Mouse (Mus musculus): Measurements from ENCODE around the gene Eml4. TPM values are rescaled to one million over a fixed set of nuclear protein-coding genes. Genes with fewer than 3 reads are reported as not detected.

The Eml4 gene
- polyA plus RNA-seq, 1 experiment from 2014 or later: 26.2 TPM

DNA sequence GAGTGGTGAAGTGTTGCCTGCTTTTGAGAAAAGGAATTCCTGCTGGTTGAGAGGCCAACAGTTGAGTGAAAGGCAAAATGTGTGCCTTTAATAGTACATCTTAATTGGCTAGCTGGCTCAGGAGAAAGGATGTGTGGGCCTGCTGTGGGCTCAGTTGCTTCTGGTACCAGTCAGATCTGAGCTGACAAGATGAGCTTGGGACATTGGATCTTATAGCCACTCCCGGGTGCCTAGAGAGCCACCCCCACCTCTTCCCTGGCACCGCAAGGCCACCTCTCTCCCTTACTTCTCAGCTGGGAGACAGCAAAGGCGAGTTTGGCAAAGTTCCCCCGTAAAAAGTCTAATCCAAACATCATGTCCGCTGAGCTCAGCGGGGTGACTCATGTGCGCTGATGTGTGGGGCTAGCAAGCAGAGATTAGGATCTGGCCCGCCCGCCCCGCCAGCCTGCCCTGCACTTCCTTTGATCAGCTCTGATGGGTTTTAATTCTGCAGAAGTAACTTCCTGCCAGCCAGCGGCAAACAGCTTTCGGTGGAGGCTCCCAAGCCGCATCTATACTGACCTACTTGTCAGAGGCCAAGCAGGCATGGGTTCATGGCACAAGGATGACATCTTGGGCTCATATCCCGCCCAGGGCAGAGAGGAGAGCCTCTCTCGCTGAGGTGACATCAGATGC lies 38.4 kb upstream of the Eml4 start:
- no peak overlapping the region for H3K4me3 ChIP-seq (ENCODE audit: low read depth, low read length)
- peak; percentile 38; the same call in 1 of the 2 replicates for ATAC-seq (replicated peaks; ENCODE audit: low FRiP score)

DNA sequence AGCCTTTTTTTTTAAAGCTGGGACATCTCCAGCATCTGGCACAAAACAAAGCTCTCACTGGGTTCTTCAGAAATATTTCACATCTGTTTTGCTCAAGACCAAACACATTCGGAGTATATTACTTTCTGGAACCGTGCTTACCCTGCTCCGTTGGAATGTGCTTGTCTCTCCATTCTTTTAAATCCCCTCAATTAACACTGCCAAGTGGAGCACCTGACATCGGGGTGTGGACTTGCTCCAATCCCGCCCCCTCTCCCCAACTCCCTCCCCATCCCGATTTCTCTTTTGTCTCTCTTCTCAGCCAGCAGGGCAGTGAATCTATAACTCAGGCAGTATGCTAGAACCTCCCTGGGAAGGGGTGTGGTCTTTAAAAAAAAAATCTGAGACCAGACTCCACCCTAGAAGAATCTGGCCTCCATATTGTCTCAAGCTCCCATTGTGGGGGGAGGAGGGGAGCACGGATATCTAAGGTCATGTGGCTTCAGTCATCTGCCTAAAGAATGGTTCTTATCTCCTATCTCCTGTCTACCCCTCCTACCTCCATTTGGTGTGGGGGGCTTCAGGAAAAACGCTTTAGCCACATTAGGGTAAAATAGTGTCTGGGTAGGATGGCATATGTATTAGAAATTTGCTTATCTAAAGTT lies 37.6 kb upstream of the Eml4 start:
- no peak overlapping the region for H3K27ac ChIP-seq (ENCODE audit: low read depth, low read length)
- no peak overlapping the region for H3K4me3 ChIP-seq (ENCODE audit: low read depth, low read length)
- no peak overlapping the region; the same call in 1 of the 2 replicates for H3K4me2 ChIP-seq
- no peaks in the 10 kb centered on the region; the same call in none of the 2 replicates for H3K27me3 ChIP-seq (replicated peaks; ENCODE audit: control insufficient read depth, insufficient read depth, low read length)
- no peak for ATAC-seq (replicated peaks; ENCODE audit: low FRiP score)
- WGBS: 31% methylated on average over 8 of the region's 8 CpGs
- H3K9me3 ChIP-seq (ENCODE audit: control insufficient read depth, low read length): no peaks in the 10 kb centered on the region
- peaks cover 17% of the 10 kb centered on the region for H3K4me1 ChIP-seq (replicated peaks; ENCODE audit: control insufficient read depth, insufficient read depth, low read length)
- no peak overlapping the region for H3K9ac ChIP-seq (ENCODE audit: low read depth, low read length)
- no peaks in the 10 kb centered on the region for H3K36me3 ChIP-seq (ENCODE audit: control insufficient read depth, insufficient read depth, low read length)
- no peak for DNase-seq (ENCODE audit: low spot score)

More for the DNA sequence above, 38.4 kb upstream of the Eml4 start:
- H3K4me1 ChIP-seq (replicated peaks; ENCODE audit: control insufficient read depth, insufficient read depth, low read length): peaks cover 19% of the 10 kb centered on the region
- no peak overlapping the region for H3K27ac ChIP-seq (ENCODE audit: low read depth, low read length)
- no peaks in the 10 kb centered on the region for H3K36me3 ChIP-seq (ENCODE audit: control insufficient read depth, insufficient read depth, low read length)
- no peaks in the 10 kb centered on the region; the same call in none of the 2 replicates for H3K27me3 ChIP-seq (replicated peaks; ENCODE audit: control insufficient read depth, insufficient read depth, low read length)
- DNase-seq (ENCODE audit: low spot score): no peak
- 6% methylated on average over 15 of the region's 15 CpGs for WGBS
- H3K9ac ChIP-seq (ENCODE audit: low read depth, low read length): no peak overlapping the region
- H3K4me2 ChIP-seq: peak overlapping the region; percentile 50
- H3K9me3 ChIP-seq (ENCODE audit: control insufficient read depth, low read length): no peaks in the 10 kb centered on the region

DNA sequence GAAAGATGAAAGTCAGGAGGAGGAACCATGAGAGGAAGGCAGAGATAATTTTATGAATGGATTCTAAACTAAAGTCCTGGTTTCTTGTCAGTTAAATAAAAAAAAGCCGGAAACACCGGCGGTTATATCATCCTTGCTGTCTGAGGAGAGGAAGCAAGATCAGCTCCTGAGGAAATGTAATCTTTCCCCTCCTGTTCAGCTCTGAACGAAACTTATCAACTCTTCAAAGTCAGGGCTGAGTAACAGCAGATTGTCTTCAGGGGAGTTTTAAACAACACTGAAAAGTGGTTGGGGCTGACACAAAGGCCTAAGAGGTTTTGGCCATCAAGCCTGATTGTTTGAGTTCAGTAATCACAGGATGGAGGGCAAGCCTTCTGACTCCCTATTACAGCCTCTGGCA lies 35.3 kb upstream of the Eml4 start:
- no peak overlapping the region for H3K27ac ChIP-seq (ENCODE audit: low read depth, low read length)
- H3K27me3 ChIP-seq (replicated peaks; ENCODE audit: control insufficient read depth, insufficient read depth, low read length): no peaks in the 10 kb centered on the region; the same call in 1 of the 2 replicates
- no peak overlapping the region for H3K4me3 ChIP-seq (ENCODE audit: low read depth, low read length)
- no peak for ATAC-seq (replicated peaks; ENCODE audit: low FRiP score)
- H3K9ac ChIP-seq (ENCODE audit: low read depth, low read length): no peak overlapping the region
- H3K4me1 ChIP-seq (replicated peaks; ENCODE audit: control insufficient read depth, insufficient read depth, low read length): peaks cover 13% of the 10 kb centered on the region
- no peak overlapping the region for H3K4me2 ChIP-seq
- no peaks in the 10 kb centered on the region for H3K36me3 ChIP-seq (ENCODE audit: control insufficient read depth, insufficient read depth, low read length)
- 17% methylated on average over 4 of the region's 4 CpGs for WGBS
- DNase-seq (ENCODE audit: low spot score): no peak
- no peaks in the 10 kb centered on the region for H3K9me3 ChIP-seq (ENCODE audit: control insufficient read depth, low read length)

DNA sequence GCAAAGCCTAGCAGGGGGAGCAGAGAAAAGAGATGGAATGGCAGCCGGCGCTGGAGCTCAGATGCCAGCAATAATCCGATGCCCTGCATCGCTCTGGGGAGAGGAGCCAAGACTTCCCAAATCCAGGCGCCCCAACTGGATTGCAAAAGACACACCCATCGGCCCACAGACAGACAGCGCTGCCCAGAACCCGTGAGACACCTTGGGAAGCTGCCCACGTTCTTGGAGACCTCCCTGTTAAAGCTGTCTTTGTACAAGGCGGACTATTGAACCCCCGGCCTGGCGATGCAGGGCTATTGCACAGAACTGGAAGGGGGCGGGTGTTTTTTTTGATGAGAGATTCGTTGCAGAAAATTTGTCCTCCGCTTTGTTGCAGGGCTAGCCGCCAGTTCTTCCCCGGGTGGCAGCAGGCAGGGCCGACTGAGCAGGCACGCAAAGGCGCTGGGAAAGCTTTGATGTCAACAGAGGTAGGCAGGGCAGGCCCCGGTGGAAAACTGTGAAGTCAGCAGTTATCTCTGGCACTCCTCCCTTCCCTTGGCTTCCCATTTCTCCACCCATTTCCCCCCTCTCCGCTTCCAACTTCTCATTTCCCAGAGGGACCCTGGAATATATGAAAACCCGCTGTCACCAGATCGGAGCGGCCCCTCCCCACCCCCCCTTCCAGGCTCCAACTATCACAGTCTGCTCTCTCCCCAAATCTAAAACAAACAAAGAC lies 28.0 kb upstream of the Eml4 start:
- Histone ChIP-seq H3K4me3 (ENCODE audit: low read depth, low read length) (peak overlapping the region; percentile 28; the same call in 1 of the 2 replicates), H3K27me3 (replicated peaks; ENCODE audit: control insufficient read depth, insufficient read depth, low read length) (no peaks in the 10 kb centered on the region), H3K27ac (ENCODE audit: low read depth, low read length) (no peak overlapping the region), H3K36me3 (ENCODE audit: control insufficient read depth, insufficient read depth, low read length) (no peaks in the 10 kb centered on the region), H3K4me2 (peak overlapping the region; percentile 63), H3K4me1 (replicated peaks; ENCODE audit: control insufficient read depth, insufficient read depth, low read length) (peaks cover 14% of the 10 kb centered on the region), H3K9ac (ENCODE audit: low read depth, low read length) (no peak overlapping the region), H3K9me3 (ENCODE audit: control insufficient read depth, low read length) (no peaks in the 10 kb centered on the region)
- ATAC-seq (replicated peaks; ENCODE audit: low FRiP score) (peak; percentile 56), DNase-seq (ENCODE audit: low spot score) (peak; percentile 56)
- 19% methylated on average over 25 of the region's 25 CpGs for WGBS

DNA sequence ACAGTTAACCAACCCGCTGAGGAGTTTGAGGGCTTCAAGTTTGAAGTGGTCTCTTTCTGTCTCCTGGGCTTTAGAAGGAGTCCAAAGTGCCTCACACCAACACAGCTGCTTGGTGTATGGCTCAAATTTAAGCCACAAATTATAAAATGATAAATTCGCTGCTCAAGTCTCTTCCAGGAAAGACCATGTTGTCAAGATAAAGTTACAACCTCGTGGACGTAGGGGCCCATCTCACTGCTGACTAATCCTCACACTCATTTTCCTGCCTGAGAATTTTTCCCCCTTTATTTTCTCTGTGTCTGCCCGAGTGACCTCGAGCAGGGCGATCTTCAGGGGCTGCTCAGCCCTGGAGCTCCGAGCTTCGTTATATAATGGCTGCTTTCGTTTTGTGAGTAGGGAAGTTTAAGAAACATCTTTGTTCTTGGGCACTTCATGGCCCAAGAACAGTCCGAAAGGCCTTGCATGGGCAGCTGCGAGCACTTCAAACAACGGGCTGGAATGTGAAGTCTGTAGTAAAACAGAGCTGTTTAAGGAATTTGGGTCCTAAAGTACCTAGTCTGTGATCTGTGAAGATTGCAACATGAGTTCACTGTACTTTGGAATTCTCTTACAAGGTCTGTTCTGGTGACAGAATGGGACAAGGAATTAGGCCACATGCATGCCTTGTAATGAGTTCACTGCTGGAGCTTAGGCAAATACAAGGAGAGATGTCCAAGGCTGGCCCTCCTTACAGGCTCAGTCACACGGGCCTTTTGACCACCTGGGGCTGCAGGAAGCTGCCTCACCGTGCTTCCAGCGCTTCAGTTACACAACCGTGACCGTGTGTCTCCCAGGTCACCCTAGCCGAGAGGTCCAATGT lies 27.1 kb upstream of the Eml4 start:
- peaks cover 14% of the 10 kb centered on the region for H3K4me1 ChIP-seq (replicated peaks; ENCODE audit: control insufficient read depth, insufficient read depth, low read length)
- no peak overlapping the region for H3K9ac ChIP-seq (ENCODE audit: low read depth, low read length)
- no peak for DNase-seq (ENCODE audit: low spot score)
- 38% methylated on average over 19 of the region's 19 CpGs for WGBS
- peak overlapping the region; percentile 63 for H3K4me2 ChIP-seq
- H3K4me3 ChIP-seq (ENCODE audit: low read depth, low read length): no peak overlapping the region
- no peaks in the 10 kb centered on the region for H3K9me3 ChIP-seq (ENCODE audit: control insufficient read depth, low read length)
- no peaks in the 10 kb centered on the region for H3K36me3 ChIP-seq (ENCODE audit: control insufficient read depth, insufficient read depth, low read length)
- no peak; the same call in 1 of the 2 replicates for ATAC-seq (replicated peaks; ENCODE audit: low FRiP score)
- H3K27ac ChIP-seq (ENCODE audit: low read depth, low read length): no peak overlapping the region
- H3K27me3 ChIP-seq (replicated peaks; ENCODE audit: control insufficient read depth, insufficient read depth, low read length): no peaks in the 10 kb centered on the region

DNA sequence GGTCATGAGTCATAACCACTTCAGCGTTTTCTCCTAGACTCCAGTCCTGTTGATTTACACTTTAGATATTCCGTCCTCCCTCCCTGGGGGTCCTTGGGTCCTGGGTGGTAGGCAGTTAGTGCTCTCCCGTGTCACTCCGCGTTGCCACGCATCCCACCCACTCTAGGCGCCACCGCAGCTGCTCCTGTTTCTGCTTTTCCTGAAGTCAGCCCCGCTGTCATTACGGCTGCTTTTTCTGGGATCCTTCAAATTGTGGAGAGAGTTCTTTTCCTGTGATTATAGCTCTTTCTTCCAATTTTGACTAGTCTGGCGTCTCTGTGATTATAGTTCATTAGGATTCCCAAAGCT lies 26.5 kb upstream of the Eml4 start:
- Histone ChIP-seq H3K9ac (ENCODE audit: low read depth, low read length) (no peak overlapping the region), H3K9me3 (ENCODE audit: control insufficient read depth, low read length) (no peaks in the 10 kb centered on the region), H3K27me3 (replicated peaks; ENCODE audit: control insufficient read depth, insufficient read depth, low read length) (no peaks in the 10 kb centered on the region), H3K4me2 (no peak overlapping the region), H3K4me3 (ENCODE audit: low read depth, low read length) (no peak overlapping the region), H3K4me1 (replicated peaks; ENCODE audit: control insufficient read depth, insufficient read depth, low read length) (peaks cover 14% of the 10 kb centered on the region), H3K36me3 (ENCODE audit: control insufficient read depth, insufficient read depth, low read length) (no peaks in the 10 kb centered on the region), H3K27ac (ENCODE audit: low read depth, low read length) (no peak overlapping the region)
- WGBS: 75% methylated on average over 11 of the region's 11 CpGs
- ATAC-seq (replicated peaks; ENCODE audit: low FRiP score) (no peak), DNase-seq (ENCODE audit: low spot score) (no peak)

DNA sequence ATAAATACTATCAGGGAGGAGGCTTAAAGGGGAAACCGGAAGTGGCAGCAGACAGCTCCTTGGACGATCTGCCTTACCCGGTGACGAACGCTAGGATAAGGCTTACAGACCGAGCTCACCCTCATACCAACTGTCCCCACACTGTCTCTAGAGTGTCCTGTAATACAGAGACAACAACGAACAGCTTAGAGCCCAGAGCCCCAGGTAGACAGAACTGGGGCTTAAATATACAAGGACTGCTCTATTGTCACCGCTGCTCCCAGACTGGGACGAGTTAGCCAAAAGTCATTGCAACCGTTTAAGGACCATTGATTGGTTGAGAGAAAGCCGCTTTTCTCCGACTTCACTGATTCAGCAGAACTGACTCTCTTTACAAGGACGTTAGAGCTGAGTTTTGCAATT lies 15.5 kb upstream of the Eml4 start:
- H3K9me3 ChIP-seq (ENCODE audit: control insufficient read depth, low read length): no peaks in the 10 kb centered on the region
- no peaks in the 10 kb centered on the region for H3K36me3 ChIP-seq (ENCODE audit: control insufficient read depth, insufficient read depth, low read length)
- peak overlapping the region; percentile 51 for H3K4me2 ChIP-seq
- H3K27ac ChIP-seq (ENCODE audit: low read depth, low read length): no peak overlapping the region
- ATAC-seq (replicated peaks; ENCODE audit: low FRiP score) (peak; percentile 64), DNase-seq (ENCODE audit: low spot score) (no peak)
- no peaks in the 10 kb centered on the region for H3K4me1 ChIP-seq (replicated peaks; ENCODE audit: control insufficient read depth, insufficient read depth, low read length)
- peak overlapping the region; percentile 20 for H3K4me3 ChIP-seq (ENCODE audit: low read depth, low read length)
- WGBS: 28% methylated on average over 13 of the region's 13 CpGs
- no peak overlapping the region for H3K9ac ChIP-seq (ENCODE audit: low read depth, low read length)
- H3K27me3 ChIP-seq (replicated peaks; ENCODE audit: control insufficient read depth, insufficient read depth, low read length): no peaks in the 10 kb centered on the region
